Mouse (Mus musculus) T-cell, adult 2 months (primary cell): ENCODE results near the gene Tpsg1.

Experiments used
- DNase-seq: peaks from one replicate; pipeline ENCODE4 v3.0.0; 2022; ENCODE audit warnings: low spot score

The Tpsg1 gene

DNA sequence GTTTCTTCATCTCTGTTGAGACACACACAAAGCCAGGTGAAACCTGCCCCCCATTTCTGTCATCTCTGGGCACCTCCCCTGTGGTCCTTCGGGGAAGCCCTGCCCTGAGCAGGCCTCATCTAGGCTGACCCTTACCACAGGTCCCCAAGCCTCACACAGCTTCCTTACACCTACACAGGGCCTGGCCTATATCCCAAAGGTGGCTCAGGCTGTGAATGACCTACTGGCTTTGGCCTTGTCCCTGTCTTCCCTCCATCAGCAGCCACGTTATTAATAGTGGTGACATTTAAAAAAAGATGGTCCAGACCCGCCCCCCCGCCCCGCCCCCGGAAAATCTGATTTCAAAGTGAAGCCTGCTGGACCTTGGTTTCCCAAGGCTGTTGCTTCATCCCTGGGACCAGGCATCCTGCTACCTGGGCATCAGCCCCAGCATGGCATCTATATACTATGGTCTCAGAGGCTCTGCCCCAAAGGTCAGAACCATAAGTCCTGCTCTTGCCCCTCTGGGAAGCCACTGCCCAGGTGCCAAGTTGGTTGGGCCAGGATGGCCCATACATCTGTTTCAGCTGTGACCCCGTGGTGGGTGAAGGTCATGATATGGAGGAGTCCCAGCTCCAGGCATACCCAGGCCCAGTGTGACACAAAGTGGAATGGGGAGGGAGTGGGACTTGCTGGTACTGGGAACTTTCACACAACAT, 39.4 kb downstream of the Tpsg1 start:
- DNase-seq, result no peak

DNA sequence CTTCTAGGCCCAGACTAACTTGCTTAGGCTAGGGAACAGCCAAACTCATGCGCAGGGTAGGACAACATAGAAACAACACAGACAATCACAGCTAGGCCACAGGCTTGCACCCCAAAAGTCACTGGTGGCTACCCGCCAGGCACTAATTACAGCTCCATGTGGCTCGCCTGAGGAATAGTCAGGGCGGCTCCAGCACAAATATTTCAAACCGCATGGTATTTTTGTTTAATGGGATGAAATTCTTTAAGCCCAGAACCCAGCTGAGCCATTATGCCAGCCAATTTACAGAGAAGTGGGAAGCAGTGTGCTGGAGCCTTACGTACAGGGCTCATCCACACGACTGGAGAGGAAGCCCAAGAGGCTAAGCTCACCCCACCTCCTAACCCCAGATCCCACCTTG, 40.5 kb downstream of the Tpsg1 start:
- no peak for DNase-seq

GRCm38 (mm10) chr17:25410180-25410579, 41.1 kb downstream of the Tpsg1 start:
- no peak for DNase-seq

GRCm38 (mm10) chr17:25410786-25411185, 41.7 kb downstream of the Tpsg1 start:
- DNase-seq, result no peak

DNA sequence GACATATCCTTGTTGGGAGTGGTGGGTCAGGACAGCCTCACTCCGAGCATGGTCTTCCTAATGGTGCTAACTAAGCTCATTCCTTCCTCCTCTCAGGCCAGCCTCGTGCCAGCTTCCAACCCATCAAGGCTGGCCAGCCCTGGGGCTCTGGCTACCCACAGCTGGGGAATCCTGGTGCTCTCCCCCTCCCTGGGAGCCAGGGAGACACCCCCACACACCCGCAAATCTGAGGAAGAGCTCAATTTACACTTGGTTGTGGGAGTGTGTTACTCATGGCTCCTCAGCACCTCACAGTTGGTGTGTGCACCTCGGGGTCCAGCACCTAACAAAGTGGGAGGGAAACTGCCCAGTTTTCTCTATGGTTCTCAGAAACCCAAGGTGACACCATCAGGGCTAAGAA, 42.2 kb downstream of the Tpsg1 start:
- no peak for DNase-seq

- no peak for DNase-seq
Observed at GRCm38 (mm10) chr17:25414209-25414608, 45.1 kb downstream of the Tpsg1 start.

DNA sequence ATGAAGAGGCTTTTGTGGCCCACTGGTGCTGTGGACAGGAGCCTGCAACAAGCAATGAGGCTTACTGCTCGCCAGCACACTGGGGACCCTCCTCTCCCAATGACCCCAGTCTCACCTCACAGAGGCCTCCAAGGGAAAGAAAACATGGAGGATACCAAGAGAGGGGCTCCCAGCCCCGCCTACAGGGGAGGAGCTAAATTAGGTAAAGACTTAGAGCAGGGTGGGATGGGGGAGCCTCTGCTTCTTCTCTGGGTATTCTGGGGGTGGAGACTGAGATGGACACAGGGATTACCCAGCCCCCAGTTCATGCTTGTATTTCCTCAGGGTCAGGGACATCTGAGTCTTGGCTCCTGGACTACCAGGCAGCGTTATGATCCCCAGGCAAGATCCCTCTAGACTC, 45.8 kb downstream of the Tpsg1 start:
- DNase-seq, result no peak

DNA sequence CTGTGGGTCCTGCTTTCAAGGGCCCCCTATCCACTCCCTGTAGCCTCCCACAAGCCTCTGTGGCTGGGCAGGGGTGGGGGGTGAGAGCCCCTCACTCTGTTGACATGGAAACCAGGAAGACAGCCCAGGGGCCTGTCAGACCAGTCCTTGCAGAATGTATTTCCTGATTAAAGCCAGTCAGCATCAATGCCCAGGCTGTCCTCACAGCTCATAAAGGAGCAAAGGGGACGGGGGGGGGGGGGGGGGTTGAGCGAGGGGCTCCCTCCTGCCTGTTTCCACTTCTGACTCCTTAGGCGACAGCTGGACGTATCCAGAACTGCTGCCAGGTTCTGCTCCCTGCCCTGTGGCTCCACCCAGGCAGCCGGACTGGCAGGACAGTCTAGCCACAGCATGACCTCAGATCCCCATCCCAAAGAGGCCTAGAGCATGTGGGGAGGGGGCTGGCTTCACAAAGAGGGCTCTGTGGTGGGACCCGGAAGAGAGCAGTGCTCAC, 46.4 kb downstream of the Tpsg1 start:
- DNase-seq, result no peak

GRCm38 (mm10) chr17:25416219-25416618, 47.1 kb downstream of the Tpsg1 start:
- no peak for DNase-seq

DNA sequence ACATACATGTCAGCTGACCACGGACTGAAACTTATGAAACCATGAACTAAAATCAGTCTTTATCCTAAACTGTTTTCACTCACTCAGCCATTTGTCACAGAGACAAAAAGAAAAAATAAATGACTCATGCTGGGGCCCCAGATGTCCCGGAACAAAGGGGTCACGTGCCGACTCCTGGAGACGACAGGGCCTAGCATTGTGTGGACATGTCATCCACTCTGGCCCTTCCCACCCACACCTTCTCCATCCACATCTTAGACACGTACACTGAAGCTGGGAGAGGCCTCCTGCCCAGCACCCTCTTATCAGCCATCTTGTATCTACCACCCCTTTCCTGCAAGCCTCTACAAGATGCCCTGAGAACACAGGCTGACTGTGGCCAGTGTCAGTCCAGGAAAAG, 48.9 kb downstream of the Tpsg1 start:
- no peak for DNase-seq

GRCm38 (mm10) chr17:25418926-25419325, 49.9 kb downstream of the Tpsg1 start:
- no peak for DNase-seq

DNA sequence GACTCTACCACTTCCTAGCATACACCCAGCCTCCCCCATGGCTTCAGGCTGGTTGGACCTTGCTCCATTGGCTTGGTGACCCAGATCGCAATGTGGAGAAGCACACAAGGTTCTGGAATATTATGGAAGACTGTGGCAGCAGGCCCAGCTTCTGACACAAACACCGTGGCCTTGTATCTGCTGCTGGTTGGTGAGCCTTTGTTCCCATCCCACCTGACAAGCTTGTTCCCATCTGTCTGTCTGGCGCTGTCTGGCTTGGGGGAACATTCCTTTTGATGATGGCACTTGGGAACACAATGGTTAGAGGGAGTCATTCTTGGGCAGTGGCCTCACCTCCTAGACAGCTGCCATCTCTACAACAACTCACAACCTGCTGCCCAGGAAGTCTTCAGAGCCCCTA, 51.9 kb downstream of the Tpsg1 start:
- DNase-seq, result no peak
